Mouse (Mus musculus): ENCODE measurements around the gene Spon2.

DNA sequence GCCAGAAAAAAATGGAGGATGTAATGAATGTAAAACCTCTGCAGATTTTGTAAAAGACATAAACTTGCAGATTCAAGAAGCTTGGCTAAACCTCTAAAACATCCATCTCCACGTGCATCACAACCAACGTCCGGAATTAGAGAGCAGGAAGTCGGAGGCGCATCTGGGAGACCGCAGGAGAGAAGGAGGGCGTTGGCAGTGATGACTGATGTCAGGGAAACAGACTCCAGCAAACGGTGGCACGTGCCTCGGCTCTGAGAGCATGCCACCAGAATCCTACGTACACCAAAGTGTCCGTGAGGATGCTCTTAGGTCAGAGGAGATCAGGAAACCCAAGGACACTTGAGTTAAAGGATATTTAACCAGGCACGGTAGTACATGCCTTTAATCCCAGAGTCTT, 16.6 kb downstream of the Spon2 start:
- TF ChIP-seq GATA1 (IDR thresholded peaks at IDR 0.05; ENCODE audit: borderline replicate concordance, low read length) = no peak
- TF ChIP-seq FLI1 (IDR thresholded peaks at IDR 0.05; ENCODE audit: low read length) = no peak

Data from megakaryocyte, embryonic 14.5 days (primary cell).